Mouse (Mus musculus) erythroblast, embryonic 14.5 days (primary cell): ENCODE results near the gene Zglp1.

Experiments used
- GATA1 ChIP-seq: IDR thresholded peaks from 2 replicates; pipeline ENCODE4 v1.6.1; 2012; ENCODE audit warnings: low read length, inconsistent platforms, mixed read lengths
- TAL1 ChIP-seq: IDR thresholded peaks from 3 replicates; pipeline ENCODE4 v1.6.1; 2012; ENCODE audit warnings: low read length, inconsistent platforms, mixed read lengths

GRCm38 (mm10) chr9:21093423-21093822, 26.5 kb upstream of the Zglp1 start:
- no peak for TF ChIP-seq TAL1
- no peak for TF ChIP-seq GATA1
